Mouse (Mus musculus): Measurements from ENCODE around the gene Zc3h14. TPM values are rescaled to one million over a fixed set of nuclear protein-coding genes. Genes with fewer than 3 reads are reported as not detected.
A peak's percentile ranks its signal among the peaks of the same experiment; 100 is the strongest.

Zc3h14 gene
- polyA plus RNA-seq, 1 experiment from 2014 or later: 120 TPM

DNA sequence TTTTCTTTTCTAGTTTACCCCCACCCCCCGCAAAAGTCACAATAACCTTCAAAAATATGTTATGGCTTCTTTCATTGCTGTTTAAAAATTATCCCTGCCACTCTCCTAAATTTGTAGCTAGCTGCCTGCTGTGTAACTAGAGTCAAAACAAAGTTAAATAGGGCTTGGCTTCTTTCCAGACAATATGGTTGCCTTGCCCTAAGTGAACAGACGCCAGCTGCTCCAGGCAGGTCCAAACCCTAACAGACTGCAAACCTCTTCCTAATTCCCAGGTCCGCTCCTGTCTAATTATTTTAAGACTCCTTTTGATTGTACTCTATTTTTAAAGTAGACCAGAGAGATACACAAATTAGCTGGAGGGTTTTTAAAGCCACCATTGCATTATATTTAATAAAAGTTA lies 26.1 kb upstream of the Zc3h14 start:
- Histone ChIP-seq H3K9ac (ENCODE audit: low read length) (no peak overlapping the region), H3K4me2 (ENCODE audit: low read depth, low read length) (no peak overlapping the region), H3K9me3 (ENCODE audit: control insufficient read depth, low read length) (peaks cover 3% of the 10 kb centered on the region; the same call in 1 of the 2 replicates), H3K27me3 (ENCODE audit: control insufficient read depth, insufficient read depth, low read depth, low read length) (no peaks in the 10 kb centered on the region), H3K4me3 (ENCODE audit: low read length) (no peak overlapping the region), H3K27ac (ENCODE audit: low read length) (no peak overlapping the region), H3K36me3 (ENCODE audit: control insufficient read depth, insufficient read depth, low read length) (no peaks in the 10 kb centered on the region), H3K4me1 (replicated peaks; ENCODE audit: control insufficient read depth, insufficient read depth, low read length) (peaks cover 5% of the 10 kb centered on the region)
- ATAC-seq (ENCODE audit: low read depth): no peak
- 43% methylated on average over 3 of the region's 3 CpGs for WGBS

DNA sequence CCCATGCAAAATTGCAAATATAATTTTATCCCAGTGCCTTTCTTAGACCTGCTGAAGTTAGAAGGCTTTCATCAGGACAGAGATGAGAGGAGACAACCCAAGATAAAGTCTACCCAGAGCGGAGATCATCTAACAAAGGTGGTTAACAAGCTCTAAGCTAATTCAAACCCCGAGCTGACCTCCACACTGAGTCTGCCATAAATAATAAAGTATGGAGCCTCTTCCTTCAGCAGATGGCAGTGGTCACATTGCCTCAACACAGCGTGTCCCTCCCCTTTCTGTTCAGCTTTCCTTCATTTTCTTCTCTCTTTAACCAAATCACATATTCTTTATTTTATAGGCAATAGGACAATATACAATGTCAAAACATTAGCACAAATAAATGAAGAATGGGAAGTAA lies 25.7 kb upstream of the Zc3h14 start:
- Histone ChIP-seq H3K4me1 (replicated peaks; ENCODE audit: control insufficient read depth, insufficient read depth, low read length) (peaks cover 5% of the 10 kb centered on the region), H3K36me3 (ENCODE audit: control insufficient read depth, insufficient read depth, low read length) (no peaks in the 10 kb centered on the region), H3K9ac (ENCODE audit: low read length) (no peak overlapping the region), H3K4me3 (ENCODE audit: low read length) (no peak overlapping the region), H3K4me2 (ENCODE audit: low read depth, low read length) (no peak overlapping the region), H3K27ac (ENCODE audit: low read length) (no peak overlapping the region), H3K9me3 (ENCODE audit: control insufficient read depth, low read length) (peaks cover 3% of the 10 kb centered on the region; the same call in 1 of the 2 replicates), H3K27me3 (ENCODE audit: control insufficient read depth, insufficient read depth, low read depth, low read length) (no peaks in the 10 kb centered on the region)
- WGBS: 68% methylated on average over 3 of the region's 3 CpGs
- no peak for ATAC-seq (ENCODE audit: low read depth)

DNA sequence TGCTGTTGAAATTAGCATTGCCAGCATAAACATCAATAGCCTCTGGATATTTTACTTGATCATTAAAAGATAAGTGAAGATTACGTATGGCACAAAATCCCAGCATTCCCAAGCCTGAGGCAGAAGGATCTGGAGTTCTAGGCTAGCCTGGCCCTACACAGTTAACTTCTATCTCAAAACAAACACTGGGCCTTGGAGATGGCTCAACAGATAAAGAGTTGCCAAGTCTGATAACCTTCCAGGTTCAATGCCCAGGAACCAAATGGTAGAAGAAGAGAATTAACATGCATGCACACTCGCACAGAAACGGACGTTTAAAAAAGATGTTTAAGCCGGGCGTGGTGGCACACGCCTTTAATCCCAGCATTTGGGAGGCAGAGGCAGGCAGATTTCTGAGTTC lies 22.5 kb upstream of the Zc3h14 start:
- H3K4me3 ChIP-seq (ENCODE audit: low read length): no peak overlapping the region
- H3K9ac ChIP-seq (ENCODE audit: low read length): no peak overlapping the region
- H3K4me1 ChIP-seq (replicated peaks; ENCODE audit: control insufficient read depth, insufficient read depth, low read length): peaks cover 5% of the 10 kb centered on the region
- no peak overlapping the region for H3K4me2 ChIP-seq (ENCODE audit: low read depth, low read length)
- no peak for ATAC-seq (ENCODE audit: low read depth)
- H3K9me3 ChIP-seq (ENCODE audit: control insufficient read depth, low read length): peaks cover 3% of the 10 kb centered on the region; the same call in 1 of the 2 replicates
- H3K27me3 ChIP-seq (ENCODE audit: control insufficient read depth, insufficient read depth, low read depth, low read length): no peaks in the 10 kb centered on the region
- WGBS: 87% methylated on average over 7 of the region's 7 CpGs
- H3K27ac ChIP-seq (ENCODE audit: low read length): no peak overlapping the region
- H3K36me3 ChIP-seq (ENCODE audit: control insufficient read depth, insufficient read depth, low read length): no peaks in the 10 kb centered on the region

DNA sequence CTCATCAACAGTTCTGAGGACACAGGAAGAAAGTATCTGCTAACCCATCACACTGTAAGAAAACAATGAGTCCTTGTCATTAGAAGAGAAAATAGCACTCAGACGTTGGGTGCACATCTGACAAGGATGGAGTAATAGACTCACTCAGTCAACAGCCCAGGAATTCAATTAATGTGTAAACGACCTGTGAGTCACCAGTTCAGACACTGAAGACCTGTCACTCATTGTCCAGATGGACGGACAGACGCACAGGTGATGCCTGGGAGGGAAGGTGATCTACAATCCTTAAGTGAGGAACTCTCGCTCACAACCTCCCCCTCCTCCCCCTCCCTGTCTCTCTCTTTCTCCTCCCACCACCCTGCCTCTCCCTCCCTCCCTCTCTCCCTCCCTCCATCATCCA lies 21.8 kb upstream of the Zc3h14 start:
- Histone ChIP-seq H3K4me1 (replicated peaks; ENCODE audit: control insufficient read depth, insufficient read depth, low read length) (peaks cover 4% of the 10 kb centered on the region), H3K9ac (ENCODE audit: low read length) (no peak overlapping the region), H3K4me2 (ENCODE audit: low read depth, low read length) (no peak overlapping the region), H3K27me3 (ENCODE audit: control insufficient read depth, insufficient read depth, low read depth, low read length) (no peaks in the 10 kb centered on the region), H3K4me3 (ENCODE audit: low read length) (no peak overlapping the region), H3K27ac (ENCODE audit: low read length) (no peak overlapping the region), H3K9me3 (ENCODE audit: control insufficient read depth, low read length) (peaks cover 3% of the 10 kb centered on the region; the same call in 1 of the 2 replicates), H3K36me3 (ENCODE audit: control insufficient read depth, insufficient read depth, low read length) (no peaks in the 10 kb centered on the region)
- 48% methylated on average over 5 of the region's 5 CpGs for WGBS
- ATAC-seq (ENCODE audit: low read depth): peak; percentile 41; the same call in 1 of the 2 replicates

DNA sequence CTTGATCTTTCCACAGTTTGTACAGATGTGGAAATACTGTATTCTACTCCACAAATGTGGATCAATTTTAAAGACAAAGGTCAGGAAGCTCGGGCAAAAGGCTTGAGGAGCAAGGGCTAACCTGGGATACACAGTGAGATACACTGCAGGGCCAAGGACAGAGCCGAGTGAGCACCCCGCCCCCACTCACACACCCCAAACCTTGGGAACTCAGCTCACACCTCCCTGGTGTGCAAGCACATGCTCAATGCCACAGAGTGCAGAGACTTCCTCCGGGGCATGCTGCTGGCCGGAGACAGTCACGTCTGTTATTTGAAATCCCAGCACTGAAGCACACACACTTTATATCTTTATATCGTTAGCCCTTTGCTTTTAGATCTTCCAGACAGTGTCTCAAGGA lies 20.7 kb upstream of the Zc3h14 start:
- Histone ChIP-seq H3K27me3 (ENCODE audit: control insufficient read depth, insufficient read depth, low read depth, low read length) (no peaks in the 10 kb centered on the region), H3K4me3 (ENCODE audit: low read length) (no peak overlapping the region), H3K27ac (ENCODE audit: low read length) (no peak overlapping the region), H3K9me3 (ENCODE audit: control insufficient read depth, low read length) (peaks cover 3% of the 10 kb centered on the region; the same call in 1 of the 2 replicates), H3K9ac (ENCODE audit: low read length) (no peak overlapping the region), H3K4me1 (replicated peaks; ENCODE audit: control insufficient read depth, insufficient read depth, low read length) (no peaks in the 10 kb centered on the region), H3K4me2 (ENCODE audit: low read depth, low read length) (no peak overlapping the region), H3K36me3 (ENCODE audit: control insufficient read depth, insufficient read depth, low read length) (no peaks in the 10 kb centered on the region)
- ATAC-seq (ENCODE audit: low read depth): no peak
- 65% methylated on average over 7 of the region's 7 CpGs for WGBS

DNA sequence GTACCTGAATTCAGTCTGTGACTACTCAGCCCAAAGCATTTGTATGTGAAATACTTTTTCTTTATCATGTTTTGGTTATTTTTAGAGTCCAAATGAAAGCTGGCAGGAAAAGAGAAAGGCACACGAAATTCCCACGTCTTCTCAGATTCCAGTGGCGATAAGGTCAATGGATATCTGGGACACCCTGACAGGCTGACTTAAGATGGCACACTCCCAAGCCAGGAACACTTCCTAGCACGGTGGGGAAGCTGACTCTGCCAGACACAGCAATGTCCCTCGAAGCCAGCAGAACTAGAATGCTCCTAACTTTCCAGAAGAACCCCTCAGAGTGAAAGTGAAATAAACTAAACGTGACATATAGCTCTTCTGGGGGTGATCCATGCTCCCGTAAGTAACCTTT lies 19.6 kb upstream of the Zc3h14 start:
- Histone ChIP-seq H3K4me1 (replicated peaks; ENCODE audit: control insufficient read depth, insufficient read depth, low read length) (no peaks in the 10 kb centered on the region), H3K4me2 (ENCODE audit: low read depth, low read length) (no peak overlapping the region), H3K9me3 (ENCODE audit: control insufficient read depth, low read length) (peaks cover 3% of the 10 kb centered on the region; the same call in 1 of the 2 replicates), H3K9ac (ENCODE audit: low read length) (no peak overlapping the region), H3K27me3 (ENCODE audit: control insufficient read depth, insufficient read depth, low read depth, low read length) (no peaks in the 10 kb centered on the region), H3K36me3 (ENCODE audit: control insufficient read depth, insufficient read depth, low read length) (no peaks in the 10 kb centered on the region), H3K4me3 (ENCODE audit: low read length) (no peak overlapping the region), H3K27ac (ENCODE audit: low read length) (no peak overlapping the region)
- WGBS: 49% methylated on average over 7 of the region's 7 CpGs
- no peak for ATAC-seq (ENCODE audit: low read depth)

DNA sequence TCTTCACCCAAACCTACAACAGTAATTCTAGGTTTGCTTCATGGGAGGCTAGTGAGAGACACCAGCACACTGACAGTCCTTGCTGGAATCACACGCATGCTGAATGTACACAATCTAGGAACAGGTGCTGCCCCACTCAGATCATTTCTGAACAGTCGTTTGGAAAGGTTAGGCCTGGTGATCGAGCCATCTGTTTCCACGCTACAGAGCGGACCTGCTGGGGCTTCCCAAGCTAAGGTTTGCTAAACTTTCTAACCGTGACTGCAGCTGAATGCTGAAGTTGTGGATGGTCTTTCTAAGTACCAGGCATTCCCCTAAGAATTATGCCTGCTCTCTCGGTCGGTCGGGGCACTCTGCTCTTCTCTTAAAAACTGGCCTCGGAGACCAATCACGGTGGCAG lies 16.1 kb upstream of the Zc3h14 start:
- Histone ChIP-seq H3K36me3 (ENCODE audit: control insufficient read depth, insufficient read depth, low read length) (no peaks in the 10 kb centered on the region), H3K9me3 (ENCODE audit: control insufficient read depth, low read length) (no peaks in the 10 kb centered on the region), H3K4me2 (ENCODE audit: low read depth, low read length) (no peak overlapping the region), H3K4me3 (ENCODE audit: low read length) (no peak overlapping the region), H3K27me3 (ENCODE audit: control insufficient read depth, insufficient read depth, low read depth, low read length) (no peaks in the 10 kb centered on the region), H3K9ac (ENCODE audit: low read length) (no peak overlapping the region), H3K4me1 (replicated peaks; ENCODE audit: control insufficient read depth, insufficient read depth, low read length) (peaks cover 15% of the 10 kb centered on the region), H3K27ac (ENCODE audit: low read length) (no peak overlapping the region)
- WGBS: 85% methylated on average over 11 of the region's 11 CpGs
- no peak for ATAC-seq (ENCODE audit: low read depth)

DNA sequence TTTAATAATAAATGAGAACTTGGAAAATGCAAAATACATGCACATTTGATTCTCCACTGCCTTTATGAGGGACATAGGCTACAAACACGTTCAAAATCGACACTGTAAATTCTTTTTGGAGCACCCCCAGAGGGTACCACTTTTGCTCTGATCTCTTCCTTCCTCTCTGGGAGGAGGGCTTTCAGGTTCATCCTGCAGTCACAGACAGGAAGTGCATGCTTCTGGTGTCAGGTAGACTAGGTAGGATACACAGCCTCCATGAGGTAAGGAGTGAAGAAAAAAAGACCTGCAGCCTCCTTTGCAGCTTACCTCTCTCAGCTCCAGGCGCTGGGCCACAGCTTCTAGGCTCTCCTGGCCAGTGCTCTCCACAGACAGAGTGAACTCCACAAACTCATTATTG lies 13.6 kb upstream of the Zc3h14 start:
- Histone ChIP-seq H3K36me3 (ENCODE audit: control insufficient read depth, insufficient read depth, low read length) (no peaks in the 10 kb centered on the region), H3K27me3 (ENCODE audit: control insufficient read depth, insufficient read depth, low read depth, low read length) (no peaks in the 10 kb centered on the region), H3K9ac (ENCODE audit: low read length) (peak overlapping the region; percentile 78; the same call in 1 of the 2 replicates), H3K4me3 (ENCODE audit: low read length) (peak overlapping the region; percentile 74), H3K4me2 (ENCODE audit: low read depth, low read length) (peak overlapping the region; percentile 64; the same call in 1 of the 2 replicates), H3K9me3 (ENCODE audit: control insufficient read depth, low read length) (no peaks in the 10 kb centered on the region), H3K4me1 (replicated peaks; ENCODE audit: control insufficient read depth, insufficient read depth, low read length) (peaks cover 17% of the 10 kb centered on the region), H3K27ac (ENCODE audit: low read length) (no peak overlapping the region)
- 75% methylated on average over 3 of the region's 3 CpGs for WGBS
- ATAC-seq (ENCODE audit: low read depth): no peak

DNA sequence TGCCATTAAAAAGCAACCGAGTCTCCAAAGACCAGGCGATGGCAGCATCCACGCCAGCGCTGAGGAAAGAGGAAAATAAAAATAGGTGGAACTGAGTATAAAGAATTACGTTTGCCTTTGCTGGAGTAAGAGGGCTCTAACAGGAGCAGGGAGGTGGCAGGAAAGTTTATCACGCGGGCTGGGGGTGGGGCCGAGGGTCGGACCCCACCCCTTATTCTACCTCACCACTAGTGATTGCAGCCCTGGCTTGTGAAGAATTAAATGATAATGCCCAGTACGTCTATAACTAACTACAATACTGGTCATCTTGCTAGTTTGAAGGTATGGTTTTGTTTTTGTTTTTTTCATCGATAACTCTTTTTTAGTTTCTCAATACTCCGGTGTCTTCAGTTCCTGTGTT lies 13.0 kb upstream of the Zc3h14 start:
- Histone ChIP-seq H3K36me3 (ENCODE audit: control insufficient read depth, insufficient read depth, low read length) (no peaks in the 10 kb centered on the region), H3K4me1 (replicated peaks; ENCODE audit: control insufficient read depth, insufficient read depth, low read length) (peaks cover 17% of the 10 kb centered on the region), H3K27me3 (ENCODE audit: control insufficient read depth, insufficient read depth, low read depth, low read length) (no peaks in the 10 kb centered on the region), H3K27ac (ENCODE audit: low read length) (no peak overlapping the region), H3K9ac (ENCODE audit: low read length) (peak overlapping the region; percentile 78), H3K9me3 (ENCODE audit: control insufficient read depth, low read length) (no peaks in the 10 kb centered on the region), H3K4me2 (ENCODE audit: low read depth, low read length) (peak overlapping the region; percentile 64), H3K4me3 (ENCODE audit: low read length) (peak overlapping the region; percentile 74)
- ATAC-seq (ENCODE audit: low read depth): no peak
- 13% methylated on average over 12 of the region's 12 CpGs for WGBS

Data from lung, embryonic 16.5 days (tissue).